Mouse (Mus musculus): ENCODE measurements around the gene Tas1r3. TPM values are rescaled to one million over a fixed set of nuclear protein-coding genes. Genes with fewer than 3 reads are reported as not detected.

The Tas1r3 gene
- polyA plus RNA-seq, 1 experiment: 0.08 TPM

- no peak for TF ChIP-seq CTCF (IDR thresholded peaks at IDR 0.05; ENCODE audit: control insufficient read depth, insufficient read depth, insufficient read length)
- no peak for TF ChIP-seq USF1 (IDR thresholded peaks at IDR 0.05; ENCODE audit: low read depth)
- TF ChIP-seq FOSL1 (IDR thresholded peaks at IDR 0.05; ENCODE audit: insufficient read depth, low read length, poor library complexity, severe bottlenecking): no peak
- TF ChIP-seq CEBPB (IDR thresholded peaks at IDR 0.05; ENCODE audit: low read depth): no peak
- TF ChIP-seq MYOG (IDR thresholded peaks at IDR 0.05; ENCODE audit: control insufficient read depth, extremely low read depth, insufficient read length): no peak
- TF ChIP-seq MYOD1 (IDR thresholded peaks at IDR 0.05; ENCODE audit: control insufficient read depth, insufficient read length, low read depth): no peak
- no peak for TF ChIP-seq MAX (IDR thresholded peaks at IDR 0.05)
- Histone ChIP-seq H3K79me2 (ENCODE audit: control insufficient read depth, insufficient read depth) (peaks cover 66% of the 10 kb centered on the region), H3ac (ENCODE audit: control insufficient read depth, insufficient read length, low read depth) (no peak overlapping the region), H3K27me3 (ENCODE audit: control insufficient read depth, insufficient read depth, insufficient read length) (no peaks in the 10 kb centered on the region), H3K79me3 (ENCODE audit: low read depth) (peaks cover 56% of the 10 kb centered on the region), H3K4me3 (ENCODE audit: insufficient read depth, poor library complexity, severe bottlenecking) (no peak overlapping the region), H3K36me3 (ENCODE audit: control insufficient read depth, insufficient read depth) (peaks cover 17% of the 10 kb centered on the region)
Observed at GRCm38 (mm10) chr4:155851368-155851767, 11.8 kb downstream of the Tas1r3 start.

DNA sequence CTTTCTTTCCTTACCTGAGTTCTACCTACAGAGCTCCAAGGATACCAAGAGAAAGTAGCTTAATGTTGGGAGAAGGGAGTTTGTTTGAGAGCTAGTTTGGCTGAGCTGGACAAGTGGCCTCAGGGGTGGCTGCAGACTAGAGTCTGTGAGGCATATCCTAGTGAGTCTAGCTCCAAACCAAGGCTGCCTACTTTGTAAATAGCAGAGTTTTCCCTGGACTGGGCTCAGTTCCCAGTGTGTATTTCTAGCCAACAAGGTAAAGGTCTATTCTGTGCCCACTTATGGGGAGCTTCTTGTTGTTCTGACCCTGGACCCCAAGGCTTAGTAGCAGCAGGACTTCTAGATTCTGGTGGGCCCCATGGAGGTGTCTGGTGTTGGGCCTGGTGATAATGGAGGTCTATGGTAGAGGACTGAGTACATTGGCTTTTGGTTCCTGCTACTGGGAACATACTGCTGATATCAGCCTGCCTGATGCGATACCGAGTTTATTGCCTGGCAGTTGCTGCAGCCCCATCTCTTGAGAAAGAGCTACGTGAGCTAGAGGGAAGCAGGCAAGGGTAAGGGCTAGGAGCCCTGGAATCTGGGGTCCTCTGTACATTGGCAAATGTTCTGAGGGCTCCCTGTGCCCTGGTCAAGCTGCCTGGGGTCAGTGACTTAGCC is 13.2 kb downstream of the Tas1r3 start:
- peaks cover 10% of the 10 kb centered on the region for H3K36me3 ChIP-seq (ENCODE audit: control insufficient read depth, insufficient read depth)
- H3K4me3 ChIP-seq (ENCODE audit: insufficient read depth, poor library complexity, severe bottlenecking): no peak overlapping the region
- H3K79me2 ChIP-seq (ENCODE audit: control insufficient read depth, insufficient read depth): peaks cover 66% of the 10 kb centered on the region
- peaks cover 56% of the 10 kb centered on the region for H3K79me3 ChIP-seq (ENCODE audit: low read depth)
- no peaks in the 10 kb centered on the region for H3K27me3 ChIP-seq (ENCODE audit: control insufficient read depth, insufficient read depth, insufficient read length)
- TF ChIP-seq CTCF (IDR thresholded peaks at IDR 0.05; ENCODE audit: control insufficient read depth, insufficient read depth, insufficient read length): no peak
- TF ChIP-seq MYOD1 (IDR thresholded peaks at IDR 0.05; ENCODE audit: control insufficient read depth, insufficient read length, low read depth): no peak
- TF ChIP-seq USF1 (IDR thresholded peaks at IDR 0.05; ENCODE audit: low read depth): no peak
- no peak overlapping the region for H3ac ChIP-seq (ENCODE audit: control insufficient read depth, insufficient read length, low read depth)

GRCm38 (mm10) chr4:155849391-155849790 is 13.8 kb downstream of the Tas1r3 start:
- Histone ChIP-seq H3K36me3 (ENCODE audit: control insufficient read depth, insufficient read depth) (peaks cover 7% of the 10 kb centered on the region), H3K4me3 (ENCODE audit: insufficient read depth, poor library complexity, severe bottlenecking) (no peak overlapping the region), H3K79me3 (ENCODE audit: low read depth) (peaks cover 56% of the 10 kb centered on the region), H3K27me3 (ENCODE audit: control insufficient read depth, insufficient read depth, insufficient read length) (no peaks in the 10 kb centered on the region), H3K79me2 (ENCODE audit: control insufficient read depth, insufficient read depth) (peaks cover 66% of the 10 kb centered on the region), H3ac (ENCODE audit: control insufficient read depth, insufficient read length, low read depth) (no peak overlapping the region)
- no peak for TF ChIP-seq FOSL1 (IDR thresholded peaks at IDR 0.05; ENCODE audit: insufficient read depth, low read length, poor library complexity, severe bottlenecking)
- TF ChIP-seq CEBPB (IDR thresholded peaks at IDR 0.05; ENCODE audit: low read depth): no peak
- no peak for TF ChIP-seq MYOG (IDR thresholded peaks at IDR 0.05; ENCODE audit: control insufficient read depth, extremely low read depth, insufficient read length)
- TF ChIP-seq CTCF (IDR thresholded peaks at IDR 0.05; ENCODE audit: control insufficient read depth, insufficient read depth, insufficient read length): no peak
- TF ChIP-seq MYOD1 (IDR thresholded peaks at IDR 0.05; ENCODE audit: control insufficient read depth, insufficient read length, low read depth): no peak
- TF ChIP-seq USF1 (IDR thresholded peaks at IDR 0.05; ENCODE audit: low read depth): no peak
- TF ChIP-seq MAX (IDR thresholded peaks at IDR 0.05): no peak

DNA sequence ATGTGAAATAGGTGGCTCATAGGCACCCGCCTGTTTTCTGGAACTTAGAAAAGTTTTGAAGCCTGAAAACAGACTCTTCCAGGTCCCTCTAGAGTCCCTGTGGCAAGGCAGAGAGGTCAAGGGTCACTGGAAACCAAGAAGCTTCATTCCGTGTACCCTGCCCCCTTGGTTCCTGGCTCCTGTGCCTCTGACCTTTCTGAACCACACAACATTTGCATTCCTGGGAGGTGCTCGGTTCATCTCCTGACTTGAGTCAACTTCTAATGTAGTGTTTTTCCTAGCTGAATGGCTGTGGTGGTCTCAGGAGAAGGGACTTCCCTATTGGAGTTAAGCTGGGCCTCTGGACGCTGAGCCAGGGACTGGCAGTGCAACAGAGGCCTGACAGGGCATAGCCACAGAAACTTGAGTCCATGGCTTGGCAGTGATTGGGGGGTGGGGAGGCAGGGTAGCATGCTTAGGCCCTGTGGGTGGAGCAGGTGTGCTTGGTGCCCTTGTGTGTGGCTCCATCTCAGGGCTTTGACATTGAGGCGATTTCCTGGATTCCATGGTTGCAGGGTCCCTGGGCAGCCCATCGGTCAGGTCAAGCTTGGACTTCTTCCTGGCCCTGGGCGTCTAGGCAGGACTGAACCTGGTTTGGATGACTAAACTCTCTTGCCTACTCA is 14.6 kb downstream of the Tas1r3 start:
- Histone ChIP-seq H3K79me3 (ENCODE audit: low read depth) (peaks cover 56% of the 10 kb centered on the region), H3K36me3 (ENCODE audit: control insufficient read depth, insufficient read depth) (peaks cover 5% of the 10 kb centered on the region), H3K27me3 (ENCODE audit: control insufficient read depth, insufficient read depth, insufficient read length) (no peaks in the 10 kb centered on the region), H3K79me2 (ENCODE audit: control insufficient read depth, insufficient read depth) (peaks cover 61% of the 10 kb centered on the region), H3ac (ENCODE audit: control insufficient read depth, insufficient read length, low read depth) (peak overlapping the region; percentile 43), H3K4me3 (ENCODE audit: insufficient read depth, poor library complexity, severe bottlenecking) (peak overlapping the region; percentile 76)
- TF ChIP-seq USF1 (IDR thresholded peaks at IDR 0.05; ENCODE audit: low read depth): no peak
- TF ChIP-seq MYOG (IDR thresholded peaks at IDR 0.05; ENCODE audit: control insufficient read depth, extremely low read depth, insufficient read length): no peak
- TF ChIP-seq CTCF (IDR thresholded peaks at IDR 0.05; ENCODE audit: control insufficient read depth, insufficient read depth, insufficient read length): no peak
- no peak for TF ChIP-seq FOSL1 (IDR thresholded peaks at IDR 0.05; ENCODE audit: insufficient read depth, low read length, poor library complexity, severe bottlenecking)
- TF ChIP-seq MYOD1 (IDR thresholded peaks at IDR 0.05; ENCODE audit: control insufficient read depth, insufficient read length, low read depth): no peak
- no peak for TF ChIP-seq MAX (IDR thresholded peaks at IDR 0.05)
- no peak for TF ChIP-seq CEBPB (IDR thresholded peaks at IDR 0.05; ENCODE audit: low read depth)

GRCm38 (mm10) chr4:155847591-155848352 is 15.4 kb downstream of the Tas1r3 start:
- Histone ChIP-seq H3K4me3 (ENCODE audit: insufficient read depth, poor library complexity, severe bottlenecking) (peak overlapping the region; percentile 76), H3K36me3 (ENCODE audit: control insufficient read depth, insufficient read depth) (peaks cover 9% of the 10 kb centered on the region), H3ac (ENCODE audit: control insufficient read depth, insufficient read length, low read depth) (peak overlapping the region; percentile 81), H3K27me3 (ENCODE audit: control insufficient read depth, insufficient read depth, insufficient read length) (no peaks in the 10 kb centered on the region), H3K79me3 (ENCODE audit: low read depth) (peaks cover 51% of the 10 kb centered on the region), H3K79me2 (ENCODE audit: control insufficient read depth, insufficient read depth) (peaks cover 54% of the 10 kb centered on the region)
- TF ChIP-seq MAX (IDR thresholded peaks at IDR 0.05) (no peak), FOSL1 (IDR thresholded peaks at IDR 0.05; ENCODE audit: insufficient read depth, low read length, poor library complexity, severe bottlenecking) (no peak), CTCF (IDR thresholded peaks at IDR 0.05; ENCODE audit: control insufficient read depth, insufficient read depth, insufficient read length) (peak; percentile 22), MYOG (IDR thresholded peaks at IDR 0.05; ENCODE audit: control insufficient read depth, extremely low read depth, insufficient read length) (no peak), USF1 (IDR thresholded peaks at IDR 0.05; ENCODE audit: low read depth) (no peak), MYOD1 (IDR thresholded peaks at IDR 0.05; ENCODE audit: control insufficient read depth, insufficient read length, low read depth) (no peak)
